Mouse (Mus musculus) hindlimb bud, embryonic 11.5 days (tissue): ENCODE measurements around the gene N4bp2l2.

Experiments used
- DNase-seq: peaks from one replicate; pipeline ENCODE4 v3.0.0-alpha.2; 2012; ENCODE audit warnings: low read depth, low spot score; ENCODE audit errors: extremely low spot score

Gene N4bp2l2

DNA sequence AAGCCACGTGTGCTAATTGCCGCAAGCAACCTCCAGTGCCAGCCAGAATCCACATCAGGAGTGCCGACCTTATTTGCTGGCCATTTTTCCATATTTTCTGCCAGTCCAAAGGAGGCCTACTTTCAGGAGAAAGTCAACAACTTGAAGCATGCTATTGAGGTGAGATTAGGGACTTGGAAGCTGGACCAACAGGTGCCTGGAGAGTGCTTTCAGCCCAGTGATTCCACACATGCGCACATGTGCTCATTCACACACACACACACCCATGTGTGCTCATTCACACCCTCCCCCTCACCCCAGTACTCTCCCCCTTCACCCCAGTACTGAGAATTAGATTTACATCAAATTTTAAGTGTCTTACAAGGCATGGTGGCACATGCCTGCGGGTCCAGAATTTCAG lies 99.0 kb downstream of the N4bp2l2 start:
- DNase-seq: no peak

GRCm38 (mm10) chr5:150566226-150566625 lies 99.8 kb downstream of the N4bp2l2 start:
- DNase-seq: no peak

GRCm38 (mm10) chr5:150564426-150564825 lies 101.6 kb downstream of the N4bp2l2 start:
- no peak for DNase-seq

GRCm38 (mm10) chr5:150561783-150562182 lies 104.2 kb downstream of the N4bp2l2 start:
- DNase-seq: no peak

GRCm38 (mm10) chr5:150561376-150561775 lies 104.6 kb downstream of the N4bp2l2 start:
- DNase-seq: no peak

DNA sequence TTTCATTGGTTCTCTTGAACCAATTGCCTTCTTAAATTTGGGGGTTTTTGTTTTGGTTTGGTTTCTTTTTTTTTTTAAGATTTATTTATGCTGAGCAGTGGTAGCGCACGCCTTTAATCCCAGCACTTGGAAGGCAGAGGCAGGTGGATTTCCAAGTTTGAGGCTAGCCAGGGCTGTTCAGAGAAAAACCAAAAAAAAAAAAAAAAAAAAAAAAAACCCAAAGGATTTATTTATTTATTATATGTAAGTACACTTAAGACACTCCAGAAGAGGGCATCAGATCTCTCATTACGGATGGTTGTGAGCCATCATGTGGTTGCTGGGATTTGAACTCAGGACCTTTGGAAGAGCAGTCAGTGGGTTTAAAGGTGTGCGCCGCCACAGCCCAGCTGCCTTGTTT lies 105.1 kb downstream of the N4bp2l2 start:
- no peak for DNase-seq

DNA sequence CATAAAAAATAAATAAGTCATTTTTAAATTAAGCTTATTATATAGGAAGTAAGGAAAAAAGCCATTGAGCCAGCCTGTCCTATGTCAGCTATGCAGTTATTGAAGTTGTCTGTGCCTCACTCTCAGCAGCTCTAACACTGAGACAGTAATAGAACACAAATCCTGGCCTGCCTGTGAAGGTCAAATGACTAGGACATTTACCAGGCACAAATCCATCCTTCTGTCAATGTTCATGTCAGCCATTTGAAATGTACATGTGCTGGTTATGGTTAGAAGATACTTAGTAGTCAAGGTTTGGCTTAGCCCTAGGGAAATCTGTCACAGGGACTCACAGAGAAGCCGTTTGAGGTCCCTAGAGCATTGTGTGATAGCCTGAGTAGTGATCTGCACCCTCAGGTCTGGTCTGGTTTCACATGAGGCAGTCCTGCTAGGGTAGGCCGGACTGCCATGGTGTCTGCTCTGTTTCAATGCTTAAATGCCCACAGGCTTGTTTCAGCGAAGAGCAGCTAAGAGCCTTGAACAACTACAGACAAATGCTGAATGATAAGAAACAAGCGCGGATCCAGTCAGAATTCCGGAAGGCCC lies 106.4 kb downstream of the N4bp2l2 start:
- DNase-seq: no peak
